Mouse (Mus musculus) cortical plate, adult 2 months (tissue): ENCODE results near the gene Ghrhr. TPM values are rescaled to one million over a fixed set of nuclear protein-coding genes. Genes with fewer than 3 reads are reported as not detected.

Experiments
- H3K27ac ChIP-seq: fragments of 200-500 bp; 2 replicates; pipeline ENCODE4 v1.5.1; 2012; ENCODE audit warnings: low read length, control low read depth, inconsistent platforms; ENCODE audit not compliant: insufficient read depth
- H3K4me1 ChIP-seq: fragments of 200-500 bp; 2 replicates; pipeline ENCODE4 v1.6.1; 2011; ENCODE audit warnings: low read length; ENCODE audit not compliant: control insufficient read depth, insufficient read depth
- H3K4me3 ChIP-seq: fragments of 200-500 bp; 2 replicates; pipeline ENCODE4 v1.5.1; 2011; ENCODE audit warnings: mild to moderate bottlenecking, low read length, control low read depth; ENCODE audit not compliant: insufficient read depth
- CTCF ChIP-seq: fragments of 200-500 bp; IDR thresholded peaks from 2 replicates; pipeline ENCODE4 v1.5.1; 2011; ENCODE audit warnings: mild to moderate bottlenecking, control low read depth, low read length; ENCODE audit not compliant: insufficient read depth; ENCODE audit errors: extremely low read depth
- POLR2A ChIP-seq: fragments of 200-500 bp; IDR thresholded peaks from 2 replicates; pipeline ENCODE4 v1.6.1; 2011; ENCODE audit warnings: mild to moderate bottlenecking, low read length, control low read depth; ENCODE audit not compliant: insufficient read depth; ENCODE audit errors: extremely low read depth
- polyA plus RNA-seq: library from polyadenylated mRNA; depleted of rRNA; stranded (reverse); fragments of >200 nt; gene quantifications from 2 replicates; pipeline ENCODE4 v1.2.3, GENCODE M21; 2012

Ghrhr gene
- polyA plus RNA-seq, 1 experiment: 0.06 TPM

DNA sequence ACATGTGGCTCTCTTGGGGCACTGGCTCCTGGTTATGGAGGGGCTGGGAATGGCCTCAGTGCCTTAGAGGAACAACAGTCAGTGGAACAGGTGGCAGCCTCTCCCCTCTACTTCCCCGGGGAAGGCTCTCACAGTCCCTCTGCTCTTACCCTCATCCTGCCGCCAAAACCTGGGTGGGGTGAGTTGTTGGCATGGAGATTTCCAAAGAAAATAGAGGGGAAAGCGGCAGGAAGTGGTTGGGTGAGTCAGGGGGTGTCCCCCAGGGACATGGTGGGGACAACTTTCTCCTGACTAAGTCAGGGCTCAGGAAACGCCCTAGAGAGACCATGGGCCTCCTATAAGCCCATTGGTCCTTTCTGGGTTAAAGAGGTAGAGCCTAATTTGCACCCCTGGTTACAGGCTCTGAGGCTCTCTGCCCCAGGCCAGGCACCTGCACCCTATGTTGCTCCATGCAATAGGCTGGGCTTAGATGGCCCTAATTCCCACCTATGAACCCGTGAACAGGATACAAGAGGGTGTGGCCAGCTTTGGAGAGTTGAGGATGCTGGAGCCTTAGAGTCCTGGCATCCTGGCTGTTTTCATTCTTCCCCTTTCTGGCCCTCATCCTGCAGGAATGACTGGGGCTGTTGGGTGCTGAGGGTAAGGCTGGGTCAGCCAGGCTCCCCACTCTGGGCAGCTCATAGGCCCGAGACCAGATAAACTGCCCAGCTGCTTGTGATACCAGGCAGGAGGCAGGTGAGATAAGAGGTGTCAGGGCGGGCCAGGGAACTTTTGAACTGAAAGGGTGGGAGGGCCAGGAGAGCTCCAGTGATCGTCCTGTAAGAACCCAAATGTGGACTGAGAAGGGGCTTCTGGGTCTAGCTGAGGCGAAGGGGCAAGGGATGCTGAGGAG is 36.9 kb upstream of the Ghrhr start:
- H3K4me1 ChIP-seq: no peaks in the 10 kb centered on the region
- no peak overlapping the region for H3K27ac ChIP-seq
- TF ChIP-seq CTCF: no peak
- TF ChIP-seq POLR2A: no peak
- H3K4me3 ChIP-seq: no peak overlapping the region

DNA sequence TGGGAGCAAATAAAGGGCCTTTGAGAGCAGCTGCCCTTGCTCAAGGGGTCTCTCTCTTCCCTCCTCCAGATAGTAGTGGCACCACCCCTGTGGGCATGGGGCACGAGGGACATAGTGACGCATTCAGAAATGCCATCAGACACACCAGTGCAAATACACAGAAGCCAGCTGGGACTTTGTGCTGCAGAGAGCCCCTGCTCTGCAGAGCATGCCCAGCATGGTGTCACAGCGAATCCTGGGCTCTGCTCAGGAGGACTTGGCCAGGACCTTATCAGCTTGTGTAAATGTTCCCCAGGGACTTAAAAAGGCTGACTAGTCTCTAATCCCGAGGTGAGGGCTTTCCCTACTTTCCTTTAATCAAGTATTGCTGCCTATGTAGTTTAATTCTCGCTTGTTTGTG is 34.4 kb upstream of the Ghrhr start:
- H3K4me3 ChIP-seq: no peak overlapping the region
- no peaks in the 10 kb centered on the region for H3K4me1 ChIP-seq
- no peak for TF ChIP-seq POLR2A
- no peak for TF ChIP-seq CTCF
- H3K27ac ChIP-seq: no peak overlapping the region

DNA sequence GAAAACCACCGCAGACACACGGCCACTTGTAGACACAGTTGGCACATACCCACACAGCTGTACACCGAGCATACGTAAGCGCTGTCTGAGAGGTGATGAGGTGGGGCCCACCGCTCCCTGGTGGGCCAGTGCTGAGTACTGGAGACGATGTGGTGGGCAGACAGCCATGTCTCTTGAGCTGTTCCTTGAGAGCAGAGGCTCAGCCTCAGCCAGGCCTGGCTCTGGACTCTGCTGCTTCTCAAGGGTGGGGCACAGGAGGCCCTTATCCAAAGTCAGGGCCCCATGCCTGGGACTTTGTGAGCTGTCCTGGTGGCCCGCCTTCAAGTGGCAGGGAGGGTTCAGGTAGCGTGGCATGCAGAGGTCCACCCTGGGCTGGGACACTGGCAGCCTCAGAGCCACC is 33.8 kb upstream of the Ghrhr start:
- no peak overlapping the region for H3K4me3 ChIP-seq
- TF ChIP-seq POLR2A: no peak
- TF ChIP-seq CTCF: no peak
- H3K27ac ChIP-seq: no peak overlapping the region
- no peaks in the 10 kb centered on the region for H3K4me1 ChIP-seq

DNA sequence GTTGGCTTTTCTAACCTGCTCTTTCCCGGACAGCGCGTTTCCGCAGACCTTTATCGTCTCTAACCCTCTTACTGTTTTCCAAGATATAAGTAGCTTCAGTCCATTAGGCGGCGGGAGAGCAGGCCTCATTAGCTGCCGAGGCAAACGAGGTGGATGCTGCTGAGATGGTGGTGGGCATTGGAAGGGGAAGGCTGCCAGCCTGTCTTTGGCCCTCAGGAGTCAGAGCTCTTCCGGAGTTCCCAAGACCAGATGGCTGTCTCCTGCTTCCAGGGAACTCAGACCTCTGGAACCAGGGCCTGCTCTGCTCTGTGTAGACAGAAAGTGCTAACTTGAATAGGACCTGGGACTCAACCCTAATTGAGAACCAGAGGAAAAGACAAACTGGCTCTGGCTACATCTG is 32.6 kb upstream of the Ghrhr start:
- no peak overlapping the region for H3K27ac ChIP-seq

DNA sequence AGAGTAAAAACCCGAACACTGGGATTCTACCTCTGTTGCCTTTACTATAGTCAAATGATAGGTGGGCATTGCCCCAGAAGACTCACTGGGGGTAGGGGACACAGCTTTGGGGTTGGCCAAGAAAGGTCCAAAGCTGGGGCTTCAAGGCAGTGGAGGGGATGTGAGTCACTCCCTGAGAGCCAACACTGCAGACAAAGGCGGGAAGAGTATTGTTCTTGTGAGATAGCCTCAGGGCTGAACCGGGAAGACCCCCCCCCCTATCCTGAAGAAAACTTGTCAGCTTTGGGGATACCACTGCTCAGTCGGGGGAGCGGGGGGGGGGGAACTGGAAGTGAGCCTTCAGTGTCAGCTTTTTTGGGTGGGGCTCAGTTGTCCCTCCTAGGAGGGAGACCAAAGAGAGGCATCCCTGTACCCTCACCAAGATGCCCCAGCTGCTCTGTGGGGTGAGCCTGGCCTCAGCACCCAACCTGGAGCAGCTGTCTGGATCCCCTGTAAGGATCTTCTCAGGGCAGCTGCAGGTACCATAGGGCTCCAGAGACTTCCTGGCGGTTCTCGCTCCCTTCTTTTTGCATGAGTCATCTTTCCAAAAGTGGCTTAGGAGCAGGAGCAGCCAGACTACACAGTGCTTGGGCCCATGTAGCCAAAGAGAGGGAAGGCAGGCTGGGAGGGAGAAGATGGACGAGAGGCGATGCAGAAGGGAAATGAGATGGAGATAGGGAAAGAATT is 31.6 kb upstream of the Ghrhr start:
- TF ChIP-seq CTCF: no peak
- no peak for TF ChIP-seq POLR2A
- H3K4me3 ChIP-seq: no peak overlapping the region
- no peak overlapping the region for H3K27ac ChIP-seq
- H3K4me1 ChIP-seq: no peaks in the 10 kb centered on the region

More for the DNA sequence above, 32.6 kb upstream of the Ghrhr start:
- Histone ChIP-seq H3K4me1 (no peaks in the 10 kb centered on the region), H3K4me3 (no peak overlapping the region)
- TF ChIP-seq POLR2A (no peak), CTCF (no peak)

DNA sequence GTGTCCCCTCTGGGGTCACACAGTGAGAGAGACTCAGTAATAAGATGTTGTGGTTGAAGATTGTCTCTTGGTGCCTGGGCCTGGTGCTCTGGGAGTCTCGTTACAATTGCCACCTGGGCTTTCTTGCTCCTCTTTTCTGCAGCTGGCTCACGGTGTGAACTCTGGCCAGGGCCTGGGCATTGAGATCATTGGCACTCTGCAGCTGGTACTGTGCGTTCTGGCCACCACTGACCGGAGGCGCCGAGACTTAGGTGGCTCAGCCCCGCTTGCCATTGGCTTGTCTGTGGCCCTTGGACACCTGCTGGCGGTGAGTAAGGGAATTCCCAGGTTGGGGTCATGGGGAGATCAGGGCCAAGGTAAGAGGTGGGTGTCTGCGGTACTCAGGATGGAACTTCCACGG is 30.8 kb upstream of the Ghrhr start:
- no peak overlapping the region for H3K27ac ChIP-seq
- TF ChIP-seq POLR2A: no peak
- no peak for TF ChIP-seq CTCF
- no peaks in the 10 kb centered on the region for H3K4me1 ChIP-seq
- H3K4me3 ChIP-seq: no peak overlapping the region

DNA sequence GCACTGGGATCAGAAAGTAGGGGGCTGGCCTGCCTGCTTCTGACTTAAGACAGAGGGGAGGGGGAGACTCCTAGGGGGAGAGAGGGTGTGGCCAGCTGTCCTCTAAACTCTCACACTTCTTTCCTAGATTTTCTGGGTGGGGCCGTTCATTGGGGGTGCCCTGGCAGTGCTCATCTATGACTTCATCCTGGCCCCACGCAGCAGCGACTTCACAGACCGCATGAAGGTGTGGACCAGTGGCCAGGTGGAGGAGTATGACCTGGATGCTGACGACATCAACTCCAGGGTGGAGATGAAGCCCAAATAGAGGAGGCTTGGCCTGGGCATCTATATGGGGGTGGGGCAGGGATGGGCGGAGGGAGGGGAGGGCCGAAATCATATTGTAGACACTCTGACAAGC is 29.6 kb upstream of the Ghrhr start:
- no peaks in the 10 kb centered on the region for H3K4me1 ChIP-seq
- no peak for TF ChIP-seq CTCF
- TF ChIP-seq POLR2A: no peak
- no peak overlapping the region for H3K4me3 ChIP-seq
- no peak overlapping the region for H3K27ac ChIP-seq

DNA sequence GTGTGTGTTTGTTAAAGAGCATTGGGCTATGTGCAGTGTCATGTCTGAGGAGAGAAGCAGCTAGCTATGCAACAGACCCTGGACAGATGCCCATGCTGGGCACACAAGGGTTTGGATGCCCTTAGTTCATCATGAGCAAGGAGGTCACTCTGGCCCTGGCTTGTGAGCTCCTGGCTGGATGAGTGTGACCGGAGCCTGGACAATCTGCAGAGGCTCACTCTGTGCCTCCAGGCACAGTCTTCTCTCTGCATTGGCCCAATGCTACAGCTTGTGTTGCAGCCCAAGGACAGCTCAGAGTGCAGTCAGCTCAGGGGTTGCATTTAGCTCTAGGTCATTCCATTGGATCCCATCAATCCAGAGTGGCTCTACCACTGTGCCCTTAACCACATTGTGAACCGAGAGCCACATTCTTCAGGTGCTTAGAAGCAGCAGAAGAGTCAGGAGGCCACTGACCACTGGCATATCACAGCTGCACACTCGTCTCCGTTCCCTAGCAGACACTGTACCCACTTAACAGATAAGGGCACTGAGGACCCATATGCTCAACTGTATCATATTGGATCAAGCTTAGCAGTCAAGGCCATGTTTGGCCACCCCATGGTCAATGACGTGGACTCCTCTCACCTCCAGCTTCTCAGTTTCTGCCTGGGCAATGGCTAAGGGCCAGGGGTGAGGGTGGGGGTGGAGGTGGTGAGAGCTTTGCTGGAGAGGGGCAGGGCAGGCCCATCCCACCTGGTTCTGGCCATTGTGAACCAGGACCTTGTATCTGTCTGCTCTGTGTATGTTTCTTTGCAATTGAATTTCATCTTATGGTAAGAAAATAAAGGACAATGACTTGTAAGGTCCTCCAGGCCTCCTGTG is 28.2 kb upstream of the Ghrhr start:
- Histone ChIP-seq H3K4me1 (no peaks in the 10 kb centered on the region), H3K4me3 (no peak overlapping the region), H3K27ac (no peak overlapping the region)
- TF ChIP-seq CTCF: no peak
- TF ChIP-seq POLR2A: no peak

DNA sequence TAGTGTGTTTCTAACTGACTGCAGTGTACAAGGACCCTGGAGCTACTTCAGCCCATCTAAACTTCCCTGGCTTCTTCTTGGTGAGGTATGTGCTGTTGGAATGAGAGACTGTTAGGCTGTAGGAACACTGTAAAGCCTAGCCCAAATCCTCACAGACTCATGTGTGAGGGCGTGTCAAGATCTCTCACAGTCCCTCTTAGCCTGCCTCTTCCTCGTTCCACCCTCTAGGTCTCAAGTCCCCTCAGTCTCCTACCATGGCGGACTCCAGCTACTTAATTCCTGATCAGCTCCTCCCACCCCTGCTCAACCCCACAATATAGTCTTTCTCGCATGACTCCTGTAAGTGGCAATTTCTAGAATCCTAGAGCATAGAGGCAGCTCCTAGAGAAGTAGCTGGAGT is 26.9 kb upstream of the Ghrhr start:
- TF ChIP-seq CTCF: no peak
- TF ChIP-seq POLR2A: no peak
- Histone ChIP-seq H3K4me3 (no peak overlapping the region), H3K4me1 (no peaks in the 10 kb centered on the region), H3K27ac (no peak overlapping the region)
